Mouse (Mus musculus): ENCODE results near the gene Stap2.

Stap2 gene

DNA sequence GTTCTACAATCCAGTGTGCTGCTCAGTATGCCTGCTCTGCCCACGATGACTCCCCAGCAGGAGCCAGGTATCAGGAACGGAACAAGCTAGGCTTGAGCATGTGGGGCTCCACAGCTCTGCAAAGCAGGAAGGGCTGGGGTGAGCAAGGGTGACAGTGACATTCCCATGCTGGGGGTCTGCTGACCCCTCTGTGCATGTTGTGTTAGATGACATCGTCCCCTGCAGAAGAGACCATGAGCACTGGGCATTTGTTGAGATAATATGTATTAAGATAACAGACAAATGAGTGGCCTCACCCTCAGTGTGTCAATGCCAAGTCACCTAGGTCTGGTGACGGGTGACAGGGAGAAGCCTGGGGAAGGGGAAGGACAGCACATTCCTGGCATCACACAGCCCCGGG lies 19.5 kb upstream of the Stap2 start:
- DNase-seq (ENCODE audit: low read depth, low spot score): no peak

DNA sequence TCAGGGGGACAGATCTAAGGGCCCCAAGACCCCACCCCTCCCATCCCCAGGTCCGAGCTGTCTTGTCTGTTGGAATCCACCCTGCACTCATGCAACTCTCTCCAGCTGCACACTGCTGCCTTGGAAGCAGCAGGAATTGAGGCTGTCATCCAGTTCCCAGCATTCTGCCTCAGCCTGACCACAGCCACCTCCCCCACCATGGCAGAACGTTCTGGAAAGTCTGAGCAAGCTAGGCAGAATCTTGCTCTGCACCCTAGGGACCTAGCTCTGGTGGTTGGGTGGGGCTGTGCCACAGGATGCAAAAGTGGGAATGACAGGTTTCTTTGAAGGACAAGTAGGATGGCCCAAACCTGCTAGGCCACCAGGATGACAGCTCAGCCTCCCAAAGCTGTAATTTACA lies 19.1 kb upstream of the Stap2 start:
- DNase-seq (ENCODE audit: low read depth, low spot score): no peak

DNA sequence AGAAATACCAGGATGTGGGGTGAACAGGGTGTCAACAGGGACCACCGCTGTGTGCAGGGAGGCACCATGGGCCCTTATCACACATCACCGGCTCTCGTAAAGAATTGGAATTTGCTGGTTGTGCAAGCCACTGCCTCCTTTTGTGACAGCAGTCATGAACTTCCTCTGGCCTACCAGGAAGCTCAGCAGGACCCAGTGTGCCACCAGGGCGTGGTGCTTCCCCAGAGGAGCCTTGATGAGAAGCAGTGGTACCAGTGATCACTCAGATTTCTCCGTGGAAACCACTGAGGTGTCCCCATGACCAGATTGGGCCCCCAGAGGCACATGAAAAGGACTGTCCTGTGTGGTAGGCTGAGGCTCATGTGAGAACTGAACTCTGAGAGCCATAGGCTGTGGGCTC lies 18.0 kb upstream of the Stap2 start:
- DNase-seq (ENCODE audit: low read depth, low spot score): no peak

DNA sequence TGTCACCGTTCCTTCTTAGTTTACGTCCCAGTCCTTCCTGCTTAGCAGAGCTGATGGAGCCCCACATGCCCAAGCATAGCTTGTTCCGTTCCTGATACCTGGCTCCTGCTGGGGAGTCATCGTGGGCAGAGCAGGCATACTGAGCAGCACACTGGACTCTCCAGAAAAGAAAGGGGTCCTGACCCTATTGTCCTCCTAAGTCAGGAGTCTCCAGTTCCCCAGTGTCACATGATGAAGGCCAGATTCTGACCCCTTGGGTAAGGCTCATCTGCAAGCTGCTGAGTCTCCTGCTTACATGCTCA lies 17.6 kb upstream of the Stap2 start:
- no peak for DNase-seq (ENCODE audit: low read depth, low spot score)

DNA sequence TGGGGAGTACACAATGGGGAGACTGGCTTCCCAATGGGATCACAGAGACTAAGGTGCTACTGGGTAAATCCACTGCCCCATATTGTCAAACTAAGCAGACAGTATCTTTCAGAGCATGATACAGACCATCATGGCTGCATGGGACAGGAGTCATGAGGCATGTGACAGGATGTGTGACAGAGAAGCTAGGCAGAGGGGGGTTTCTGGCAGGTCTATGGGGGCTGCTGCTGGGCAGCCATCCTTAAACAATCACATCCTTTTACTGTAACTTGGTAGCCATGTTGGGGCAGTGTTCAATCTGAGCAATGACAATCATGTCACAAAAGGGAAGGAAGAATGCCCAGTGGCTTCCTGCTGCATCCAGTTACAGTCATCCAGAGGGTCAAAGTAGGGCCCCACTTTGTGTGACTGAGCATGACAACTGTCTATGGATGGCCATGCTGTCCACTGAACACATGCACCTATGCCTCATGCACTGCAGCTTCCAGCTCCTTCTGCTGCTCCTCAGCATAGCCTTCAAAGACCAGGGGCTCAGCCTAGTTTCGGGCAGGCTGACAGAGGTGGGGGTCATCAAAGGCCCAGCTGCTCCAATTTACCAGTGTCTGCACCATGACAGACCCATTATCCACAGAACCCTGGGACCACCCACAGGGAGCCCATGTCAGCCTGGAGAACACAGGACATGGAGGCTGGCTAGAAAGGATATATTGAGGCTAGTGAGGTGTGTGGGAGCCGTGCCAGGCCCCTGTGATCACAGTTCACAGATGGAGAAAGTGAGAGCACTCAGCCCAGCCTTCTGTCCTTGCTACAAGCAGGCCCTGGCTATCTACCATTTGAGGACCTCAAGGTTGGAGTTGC lies 17.0 kb upstream of the Stap2 start:
- DNase-seq (ENCODE audit: low read depth, low spot score): no peak

DNA sequence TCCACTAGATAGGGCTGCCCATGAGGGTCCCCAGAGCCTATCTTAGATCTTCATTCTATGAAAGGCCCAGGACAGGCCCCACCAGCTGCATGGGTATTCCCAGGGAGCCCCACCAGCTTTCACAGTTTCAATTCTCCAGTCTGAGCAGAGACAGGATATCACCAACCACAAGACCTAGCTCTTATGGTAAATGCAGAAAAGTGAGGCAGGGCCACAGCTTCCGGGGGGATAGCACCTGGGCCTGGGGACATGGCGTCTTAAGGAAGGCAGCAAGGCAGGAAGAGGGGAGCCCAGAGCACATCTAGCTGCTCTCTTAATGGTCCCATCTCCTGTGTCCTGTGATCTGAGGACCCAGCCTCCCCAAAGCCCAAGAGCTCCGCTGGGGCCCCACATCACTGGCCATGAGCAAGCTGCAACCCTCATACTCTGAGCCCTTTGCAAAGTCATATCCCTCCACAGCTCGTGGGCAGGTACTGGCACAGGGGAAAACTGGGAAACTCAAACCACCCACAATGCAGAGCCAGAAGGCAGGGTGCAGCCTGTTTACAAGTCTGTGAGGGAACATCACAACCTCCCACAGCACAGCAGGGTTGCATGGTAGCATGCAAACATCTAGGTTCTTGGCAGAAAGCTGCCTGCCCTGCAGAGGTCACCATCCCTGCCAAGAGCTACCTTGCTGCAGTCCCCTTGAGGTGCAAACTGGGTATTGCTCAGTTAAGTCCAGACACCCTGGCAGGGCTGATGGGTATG lies 16.0 kb upstream of the Stap2 start:
- DNase-seq (ENCODE audit: low read depth, low spot score): peak; percentile 76

DNA sequence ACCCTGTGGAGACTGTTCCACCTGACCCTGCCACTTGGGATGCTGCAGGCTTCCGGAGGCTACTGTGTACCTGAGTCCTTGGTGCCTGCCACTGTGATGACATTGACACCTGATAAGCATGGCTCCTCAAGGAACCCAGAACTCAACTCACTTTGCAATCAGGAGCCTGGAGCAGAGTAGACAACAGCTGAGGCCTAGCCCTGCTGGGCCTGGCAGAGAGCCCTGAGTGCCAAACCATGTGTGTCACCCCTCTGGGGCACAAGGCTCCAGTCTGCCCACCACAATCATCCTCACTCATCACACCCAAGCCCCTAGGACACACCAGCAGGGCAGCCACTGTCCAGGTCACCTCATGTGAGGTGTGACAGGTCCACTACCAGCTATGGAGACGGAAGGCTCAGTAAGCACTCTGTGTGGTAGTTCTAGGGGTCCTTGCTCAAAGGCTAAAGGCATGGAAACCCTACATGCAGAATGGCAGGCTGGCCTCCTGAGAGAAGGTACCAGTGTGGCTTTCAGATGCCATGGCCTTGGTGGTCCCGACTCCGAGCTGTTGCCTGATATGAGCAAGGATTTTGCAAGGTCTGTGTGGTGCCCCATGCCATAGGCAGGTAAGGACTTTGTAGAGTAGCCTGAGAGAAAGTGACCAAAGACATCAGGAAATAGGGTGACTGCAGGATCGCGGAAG lies 15.2 kb upstream of the Stap2 start:
- no peak for DNase-seq (ENCODE audit: low read depth, low spot score)

DNA sequence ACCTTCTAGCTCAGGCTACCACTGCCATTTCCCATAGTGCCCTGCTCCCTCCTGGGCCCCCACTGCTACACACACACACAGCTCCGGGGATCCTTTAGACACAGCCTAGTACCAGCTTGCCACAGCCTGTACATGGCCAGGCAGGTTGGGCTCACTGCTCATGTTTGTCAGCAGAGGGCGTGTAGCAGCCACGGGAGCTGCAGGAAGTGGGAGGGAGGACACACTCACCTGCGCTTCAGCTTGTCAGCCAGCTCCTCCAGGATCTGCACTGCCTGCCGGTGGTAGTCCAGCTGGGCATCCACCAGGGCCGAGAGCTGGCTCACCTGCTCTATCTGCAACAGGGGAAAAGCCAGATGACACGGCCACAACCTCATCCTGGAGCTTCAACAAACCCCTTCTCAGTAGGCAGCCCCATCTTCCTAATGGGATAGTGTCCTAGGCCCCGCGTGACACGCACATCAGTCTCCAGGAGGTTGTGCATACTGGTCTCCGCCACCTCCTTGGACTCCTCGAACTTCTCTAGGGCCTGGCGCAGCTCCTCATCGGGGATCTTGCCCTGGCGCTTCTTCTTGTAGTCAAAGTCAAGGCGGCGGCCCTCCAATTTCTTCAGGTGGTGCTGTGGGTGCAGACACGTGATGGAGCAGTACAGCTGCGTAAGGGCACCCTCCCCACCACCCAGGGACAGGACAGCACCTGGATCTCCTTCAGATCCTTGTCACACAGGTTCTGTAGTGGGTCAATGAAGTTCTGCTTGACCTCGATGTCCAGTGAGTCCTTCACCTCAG lies 13.2 kb upstream of the Stap2 start:
- DNase-seq (ENCODE audit: low read depth, low spot score): peak; percentile 64

DNA sequence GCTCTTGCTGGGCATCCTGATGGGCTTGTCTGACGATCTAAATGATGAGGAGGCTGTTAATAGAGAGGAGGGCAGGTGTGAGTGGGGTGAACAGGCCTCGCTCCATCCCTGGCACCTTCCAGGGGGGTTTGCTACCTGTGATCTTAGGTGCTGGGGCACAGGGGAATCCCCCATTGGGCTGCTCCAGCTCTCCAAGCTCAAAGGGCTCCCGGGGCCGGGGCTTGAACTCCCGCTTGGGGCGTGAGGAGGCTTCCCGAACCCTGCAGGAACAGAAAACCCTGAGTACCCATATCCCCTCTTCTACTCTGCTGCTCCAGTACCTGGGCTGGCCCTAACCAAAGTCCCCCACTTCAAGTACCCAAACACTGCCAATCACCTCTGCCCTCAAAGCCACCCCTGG lies 12.5 kb upstream of the Stap2 start:
- no peak for DNase-seq (ENCODE audit: low read depth, low spot score)

DNA sequence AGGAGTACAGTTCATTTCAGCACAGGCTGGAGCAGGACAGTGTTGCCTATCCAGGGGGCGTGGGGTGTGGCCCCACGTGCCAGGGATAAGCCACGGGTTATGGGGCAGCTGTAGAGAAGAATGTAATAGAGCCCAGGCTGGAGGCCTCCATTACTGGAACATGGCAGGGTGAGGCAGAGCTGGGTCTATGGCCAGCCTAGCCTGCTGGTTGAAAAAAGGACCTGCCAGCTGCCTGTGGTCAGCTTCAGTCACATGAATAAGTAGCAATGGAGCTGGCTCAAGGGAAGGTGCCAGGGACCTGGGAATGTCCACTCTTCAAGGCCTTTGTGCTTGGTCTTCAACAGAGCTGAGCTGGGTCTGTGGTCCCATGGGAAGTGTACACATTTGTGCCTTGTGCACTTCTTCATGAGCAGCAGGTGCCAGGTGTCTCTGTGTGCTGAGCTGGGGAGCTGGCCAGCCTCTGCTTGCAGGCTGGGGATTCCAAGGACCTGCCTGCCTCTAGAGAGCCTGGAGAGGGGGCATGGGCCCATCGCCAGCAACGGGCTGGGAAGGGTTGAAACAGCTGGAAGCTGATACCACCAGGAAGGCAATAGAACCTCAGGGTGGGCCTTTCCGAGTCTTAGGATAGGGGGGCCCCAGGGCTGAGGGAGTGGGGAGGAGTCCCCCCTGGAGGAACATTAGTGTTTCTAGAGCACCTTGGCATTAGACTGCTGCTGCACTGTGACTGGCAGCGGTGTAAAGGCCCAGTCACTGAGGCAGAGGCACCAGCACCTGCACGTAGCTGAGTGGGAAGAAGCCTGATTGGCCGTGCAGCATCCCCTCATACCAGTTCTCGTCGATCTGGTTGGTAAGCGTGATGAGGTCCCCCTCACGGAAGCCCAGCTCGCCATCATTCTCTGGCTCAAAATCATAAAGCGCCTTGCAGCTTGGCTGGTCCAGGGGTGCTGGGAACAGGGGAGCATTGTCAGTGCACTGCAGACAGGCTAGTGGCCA lies 11.7 kb upstream of the Stap2 start:
- DNase-seq (ENCODE audit: low read depth, low spot score): no peak

DNA sequence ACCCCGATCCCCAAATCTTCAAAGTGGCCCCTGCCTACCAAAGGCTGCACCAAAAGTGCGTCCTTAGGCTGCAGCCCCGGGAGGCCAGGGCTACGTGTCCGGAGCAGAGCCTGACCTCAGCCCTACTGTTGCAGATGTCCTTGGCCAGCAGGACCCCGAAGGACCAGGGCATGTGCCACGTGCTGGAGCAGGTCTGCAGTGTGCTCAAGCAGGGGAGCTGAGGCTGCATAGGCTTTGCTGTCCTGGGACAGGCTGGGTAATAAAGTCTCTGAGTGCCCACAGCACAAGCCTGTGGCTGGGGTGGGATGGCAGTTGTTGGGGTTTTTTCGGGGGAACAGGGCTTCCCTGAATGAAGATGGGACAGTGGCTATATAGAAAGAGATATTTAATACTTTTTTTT lies 11.0 kb upstream of the Stap2 start:
- no peak for DNase-seq (ENCODE audit: low read depth, low spot score)

DNA sequence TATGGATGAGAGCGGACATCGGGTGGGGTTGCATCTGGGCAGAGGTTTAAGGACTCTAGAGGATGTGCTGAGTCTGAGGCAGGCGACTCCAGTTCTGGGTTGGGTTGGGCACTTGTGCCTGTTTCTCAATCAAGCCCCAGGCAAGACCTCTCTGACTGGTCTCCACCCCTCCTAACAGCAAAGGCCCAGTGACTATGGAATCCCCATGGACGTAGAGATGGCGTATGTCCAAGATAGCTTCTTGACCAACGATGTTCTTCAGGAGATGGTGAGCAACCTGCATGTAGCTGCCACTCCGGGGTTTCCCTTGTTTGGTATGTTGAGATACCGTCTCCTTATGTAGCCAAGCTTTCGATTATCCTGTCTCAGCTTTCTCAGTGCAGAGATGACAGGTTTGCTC lies 9.9 kb upstream of the Stap2 start:
- no peak for DNase-seq (ENCODE audit: low read depth, low spot score)

DNA sequence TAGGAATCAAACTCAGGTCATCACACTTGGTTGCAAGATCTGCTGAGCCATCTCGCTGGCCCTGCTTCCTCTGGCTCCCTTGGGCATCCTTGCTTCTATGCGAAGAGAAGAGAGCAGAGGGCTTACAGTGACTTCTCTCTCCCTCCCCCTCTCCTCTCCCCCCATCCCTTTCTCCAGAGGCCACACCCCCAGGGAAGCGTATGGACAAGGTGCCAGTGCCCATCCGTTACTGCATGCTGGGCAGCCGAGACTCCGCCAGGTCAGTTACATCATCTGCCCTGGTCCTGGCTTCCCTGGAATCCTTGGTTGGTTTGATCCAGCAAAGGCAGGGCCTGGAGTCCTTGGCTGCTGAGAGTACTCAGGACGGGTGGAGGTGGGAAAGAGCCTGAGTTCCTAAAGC lies 6.1 kb upstream of the Stap2 start:
- DNase-seq (ENCODE audit: low read depth, low spot score): no peak

DNA sequence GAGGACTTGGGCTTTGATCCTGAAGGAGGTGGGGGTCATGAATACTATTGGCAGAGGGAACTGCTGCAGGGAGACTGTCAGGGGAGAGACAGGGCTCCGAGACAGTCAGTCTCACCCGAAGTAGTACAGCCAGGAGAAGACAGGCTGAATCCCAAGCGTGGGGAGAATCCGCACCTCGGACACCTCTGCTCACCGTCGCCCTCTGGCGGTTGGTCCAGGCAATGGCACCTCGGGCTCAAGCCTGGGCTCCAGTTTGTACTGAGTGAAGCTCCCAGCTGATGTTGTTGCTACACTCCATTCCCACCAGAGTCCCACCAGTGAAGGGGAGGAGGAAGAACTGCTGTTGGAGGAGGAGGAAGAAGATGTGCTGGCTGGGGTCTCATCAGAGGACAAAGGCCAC lies 5.3 kb upstream of the Stap2 start:
- no peak for DNase-seq (ENCODE audit: low read depth, low spot score)

DNA sequence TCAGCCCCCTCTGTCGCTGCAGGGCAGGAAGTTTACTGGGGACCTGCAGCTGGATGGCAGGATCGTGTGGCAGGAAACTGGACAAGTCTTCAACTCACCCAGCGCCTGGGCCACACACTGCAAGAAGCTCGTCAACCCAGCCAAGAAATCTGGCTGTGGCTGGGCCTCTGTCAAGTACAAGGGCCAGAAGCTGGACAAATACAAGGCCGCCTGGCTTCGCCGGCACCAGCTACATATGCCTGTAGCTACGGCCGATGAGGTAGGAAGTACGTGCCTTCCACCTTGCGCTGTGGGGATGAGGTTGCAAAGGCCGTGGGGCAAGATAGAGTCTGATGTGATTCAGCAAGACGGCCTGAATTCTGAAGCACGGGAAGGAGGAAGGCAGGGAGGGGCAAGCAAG lies 4.9 kb upstream of the Stap2 start:
- DNase-seq (ENCODE audit: low read depth, low spot score): no peak

DNA sequence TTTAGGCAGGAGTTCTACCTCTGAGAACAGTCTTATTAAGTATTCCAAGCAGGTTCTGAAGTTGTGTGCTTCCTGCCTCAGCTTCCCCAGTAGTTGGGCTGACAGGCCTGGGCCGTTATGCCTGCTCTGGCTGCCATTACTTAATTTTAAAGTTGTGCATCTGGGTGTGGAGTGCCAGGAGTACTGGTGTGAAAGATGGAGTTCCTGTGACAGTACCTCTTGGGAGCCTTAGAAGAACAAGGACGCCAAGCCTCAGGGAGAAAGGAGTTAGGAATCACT lies 4.5 kb upstream of the Stap2 start:
- DNase-seq (ENCODE audit: low read depth, low spot score): no peak

DNA sequence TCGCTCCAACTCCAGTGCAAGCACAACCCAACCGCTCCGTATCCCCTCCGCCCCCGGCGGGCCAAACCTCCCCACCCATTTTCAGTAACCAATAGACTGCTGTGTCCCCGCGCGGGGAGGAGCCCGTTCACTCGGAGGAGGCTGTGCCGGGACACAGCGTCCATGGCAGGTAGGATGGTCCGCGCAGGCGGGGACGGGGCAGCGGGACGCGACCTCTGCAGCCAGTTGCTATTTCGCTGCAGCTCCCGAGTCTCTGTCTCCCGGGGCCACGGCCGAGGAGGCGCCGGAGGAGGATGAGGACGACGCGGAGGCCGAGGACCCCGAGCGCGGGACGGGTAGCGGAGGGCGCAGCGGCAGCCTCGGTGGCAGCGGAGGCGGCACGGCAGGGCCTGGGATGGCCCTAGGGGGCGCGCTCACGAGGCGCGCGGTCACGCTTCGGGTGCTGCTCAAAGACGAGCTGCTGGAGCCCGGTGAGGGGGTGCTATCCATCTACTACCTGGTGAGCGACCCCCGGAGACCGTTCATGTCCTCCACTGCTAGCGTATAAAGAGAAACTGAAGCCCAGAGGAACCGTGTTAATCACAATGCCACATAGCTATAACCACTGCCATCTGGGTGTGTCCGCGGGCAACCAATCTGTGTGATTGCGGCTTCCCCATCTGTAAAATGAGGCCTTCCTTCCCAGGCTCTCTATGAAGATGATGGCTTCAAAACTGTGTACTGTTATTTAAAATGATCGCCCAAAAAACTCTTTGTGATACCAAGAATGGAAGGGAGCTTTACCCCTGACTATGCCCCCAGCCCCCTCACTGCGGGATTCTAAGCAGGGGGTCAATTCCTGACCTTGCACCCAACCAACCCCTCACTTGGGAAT lies 3.9 kb upstream of the Stap2 start:
- DNase-seq (ENCODE audit: low read depth, low spot score): peak; percentile 90

DNA sequence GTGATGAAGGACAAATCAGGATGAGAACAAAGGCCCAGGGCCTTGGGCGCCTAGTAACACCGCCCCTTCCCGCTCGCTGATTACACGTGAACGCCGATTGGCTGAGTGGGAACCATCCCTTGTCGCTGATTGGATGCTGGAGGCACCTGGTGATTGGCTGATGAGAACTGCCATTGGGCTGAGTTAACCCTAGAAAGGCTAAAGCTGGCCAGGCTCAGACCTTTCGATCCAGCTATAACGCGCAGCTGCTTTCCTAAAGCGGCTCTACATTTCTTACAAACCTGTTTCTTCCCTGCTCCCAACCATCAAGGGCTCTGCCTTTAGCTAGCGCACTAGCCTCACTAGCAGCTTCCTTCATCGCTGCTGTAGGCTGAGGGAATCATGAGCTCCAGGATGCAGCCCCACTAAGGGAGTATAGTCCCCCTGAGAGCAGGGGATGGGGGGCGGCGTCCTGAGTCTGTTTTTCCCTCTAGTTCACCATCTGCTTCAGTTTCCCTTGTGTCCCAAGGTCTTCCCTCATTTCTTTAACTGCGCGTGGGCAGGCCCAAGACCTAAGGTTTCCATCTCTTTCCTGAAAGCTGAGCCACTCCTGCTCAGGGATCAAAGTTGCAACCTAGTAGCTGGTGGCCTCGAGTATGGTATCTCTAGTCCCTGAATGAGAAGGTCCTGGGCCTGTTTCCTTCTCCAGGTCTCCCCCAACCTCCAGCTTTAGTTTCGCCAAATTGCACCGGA lies 3.1 kb upstream of the Stap2 start:
- peak; percentile 95 for DNase-seq (ENCODE audit: low read depth, low spot score)
